Mouse (Mus musculus): Measurements from ENCODE around the gene Cdh24.

Gene Cdh24

DNA sequence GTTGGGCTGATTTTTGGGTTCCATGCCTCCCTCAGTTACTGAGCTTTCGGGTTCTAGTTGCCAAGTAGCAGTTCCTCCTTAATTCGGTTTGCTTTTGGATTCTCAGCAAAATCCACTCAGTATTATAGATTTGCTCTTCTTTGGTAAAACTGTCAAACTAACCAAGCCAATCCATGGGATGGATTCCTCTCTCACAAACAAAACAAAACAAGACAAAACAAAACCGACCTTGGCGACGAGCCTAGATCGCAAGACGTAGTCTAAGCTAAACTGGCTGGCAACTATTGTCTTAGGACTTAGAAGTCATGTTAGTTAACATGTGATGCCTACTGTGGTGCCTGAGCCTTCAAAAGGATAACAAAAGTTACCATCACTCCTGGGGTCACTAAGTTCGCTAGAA, 37.5 kb downstream of the Cdh24 start:
- no peak for DNase-seq

DNA sequence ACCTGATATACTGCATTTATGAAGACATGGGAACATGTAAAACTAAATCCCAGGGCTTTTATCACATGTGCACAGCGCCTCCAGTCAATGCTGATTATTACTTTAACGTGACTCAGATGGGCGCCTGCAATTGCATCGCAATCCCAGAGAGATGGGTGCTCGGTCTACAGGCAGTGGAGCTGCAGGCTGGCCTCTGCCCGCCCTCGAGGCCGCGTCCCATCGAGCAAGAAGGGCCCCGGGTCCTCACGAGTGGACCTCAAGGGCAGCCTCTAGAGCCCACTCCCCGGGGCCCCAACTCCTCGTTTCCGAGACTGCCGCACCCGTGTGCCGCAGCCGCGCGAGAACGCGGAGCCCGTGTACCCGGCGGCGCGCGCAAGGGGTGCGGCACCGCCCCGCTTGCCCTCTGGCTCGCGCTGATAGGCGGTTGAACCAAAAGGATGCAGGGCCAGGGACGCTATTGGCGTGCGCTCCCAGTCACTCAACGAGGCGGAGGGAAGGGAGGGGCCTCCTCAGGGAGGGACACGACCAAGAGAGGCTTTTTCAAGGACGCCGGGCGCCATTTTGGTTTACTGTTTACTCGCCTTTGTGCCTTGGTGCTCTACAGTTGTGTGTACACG, 38.0 kb downstream of the Cdh24 start:
- peak; percentile 92 to 96 for DNase-seq

DNA sequence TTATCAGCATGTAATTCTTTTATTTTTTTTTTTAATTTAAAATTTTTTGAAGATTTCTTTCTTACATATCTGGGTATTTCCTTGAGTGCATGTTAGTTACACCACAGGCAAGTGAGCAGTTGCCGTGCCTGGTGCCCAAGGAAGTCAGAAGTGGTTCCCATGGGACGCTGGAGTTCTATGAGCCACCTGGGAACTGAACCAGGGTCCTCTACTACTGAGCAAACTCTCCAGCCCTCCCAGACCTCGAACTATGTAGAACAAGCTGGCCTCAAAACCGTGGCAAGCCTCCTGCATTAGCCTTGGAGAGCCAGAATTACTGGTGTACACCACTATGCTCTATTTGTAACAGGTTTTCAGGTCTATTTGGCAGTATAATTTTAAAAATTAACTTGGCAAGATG, 38.6 kb downstream of the Cdh24 start:
- no peak for DNase-seq

DNA sequence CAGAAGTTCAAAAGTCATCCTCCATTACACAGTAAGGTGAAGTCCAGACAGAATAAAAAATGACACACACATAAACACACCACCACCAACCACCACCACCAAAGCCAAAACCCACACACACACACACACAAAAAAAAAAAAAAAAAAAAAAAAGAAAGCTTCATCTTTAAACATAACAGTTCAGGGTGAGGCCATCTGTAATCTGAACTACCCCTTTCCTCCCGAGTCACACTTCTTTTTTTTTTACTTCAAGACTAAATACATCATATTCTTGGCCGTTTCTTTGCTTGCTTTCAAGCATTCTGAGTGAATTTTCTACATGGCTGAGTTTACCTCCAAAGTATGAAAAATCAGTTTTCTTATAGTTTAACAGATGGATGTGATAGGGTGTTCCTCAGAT, 39.6 kb downstream of the Cdh24 start:
- DNase-seq: no peak

DNA sequence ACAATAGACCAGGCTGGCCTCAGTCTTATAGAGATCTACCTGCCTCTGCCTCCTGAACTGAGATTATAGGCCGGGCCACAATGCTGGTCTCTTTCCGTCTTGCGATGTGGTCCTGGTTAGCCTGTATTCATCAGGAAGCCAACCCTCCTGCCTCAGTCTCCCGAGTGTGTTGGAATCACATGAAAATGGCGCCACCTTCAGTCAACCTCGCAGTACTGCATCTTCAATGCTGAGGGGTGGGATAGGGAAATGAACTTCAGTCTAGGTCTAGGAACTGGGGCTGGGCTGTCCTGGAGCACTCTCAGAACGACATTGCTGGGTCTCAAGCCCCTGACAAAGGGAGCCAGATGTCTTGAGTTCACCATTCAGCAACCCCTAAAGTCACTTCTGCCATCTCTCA, 44.1 kb downstream of the Cdh24 start:
- no peak for DNase-seq

DNA sequence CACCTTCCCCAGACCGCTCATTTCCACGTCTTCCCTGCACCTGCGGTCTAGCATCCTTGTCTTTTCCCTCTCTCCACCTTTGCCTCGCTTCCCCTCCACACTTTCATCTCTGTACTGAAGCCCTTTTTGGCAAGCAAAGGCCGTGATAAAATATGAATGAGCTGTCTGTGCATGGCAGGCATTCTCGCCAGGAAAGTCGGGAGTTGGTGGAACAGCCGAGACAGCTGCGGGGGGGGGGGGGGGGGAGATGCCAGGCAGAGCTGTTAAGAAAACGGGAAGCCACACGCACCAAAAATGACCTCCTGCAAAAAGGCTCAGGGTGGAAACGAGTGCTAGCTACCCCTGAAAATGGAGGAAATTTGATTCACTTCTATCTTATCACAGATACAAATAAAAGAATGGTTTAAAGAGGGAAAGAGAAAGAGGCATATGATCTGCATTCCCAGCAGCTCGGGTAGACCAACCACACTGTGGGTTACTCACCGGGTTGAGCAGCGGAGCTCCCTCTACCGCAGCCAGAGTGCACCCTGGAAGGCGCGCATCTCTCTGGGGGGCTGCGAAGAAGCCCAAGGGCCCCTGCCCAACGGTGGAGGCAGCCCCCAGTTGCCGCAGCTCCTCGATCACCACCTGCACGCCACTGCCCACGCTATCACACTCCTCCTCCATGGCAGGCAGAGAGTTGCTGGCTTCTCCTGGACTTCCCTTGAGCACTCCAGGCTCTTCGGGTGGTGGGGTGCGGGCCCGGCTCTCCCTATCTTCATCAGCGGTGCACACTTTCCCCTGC, 46.3 kb downstream of the Cdh24 start:
- DNase-seq: no peak

DNA sequence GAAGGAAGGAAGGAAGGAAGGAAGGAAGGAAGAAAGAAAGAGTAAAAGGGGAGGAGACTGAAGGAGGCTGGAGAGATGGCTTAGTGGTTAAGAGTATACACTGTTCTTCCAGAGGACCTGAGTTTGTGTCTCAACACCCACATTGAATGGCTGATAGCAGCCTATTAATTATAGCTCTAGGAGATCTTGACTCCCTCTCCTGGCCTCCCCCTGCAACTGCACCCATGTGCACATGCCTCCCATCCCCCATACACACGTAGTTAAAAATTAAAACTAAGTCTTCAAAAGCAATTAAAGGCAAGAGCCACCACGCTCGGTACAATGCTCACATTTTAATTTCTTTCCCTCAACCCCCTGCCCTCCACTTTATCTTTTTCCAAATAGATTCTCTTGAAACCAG, 47.1 kb downstream of the Cdh24 start:
- no peak for DNase-seq

DNA sequence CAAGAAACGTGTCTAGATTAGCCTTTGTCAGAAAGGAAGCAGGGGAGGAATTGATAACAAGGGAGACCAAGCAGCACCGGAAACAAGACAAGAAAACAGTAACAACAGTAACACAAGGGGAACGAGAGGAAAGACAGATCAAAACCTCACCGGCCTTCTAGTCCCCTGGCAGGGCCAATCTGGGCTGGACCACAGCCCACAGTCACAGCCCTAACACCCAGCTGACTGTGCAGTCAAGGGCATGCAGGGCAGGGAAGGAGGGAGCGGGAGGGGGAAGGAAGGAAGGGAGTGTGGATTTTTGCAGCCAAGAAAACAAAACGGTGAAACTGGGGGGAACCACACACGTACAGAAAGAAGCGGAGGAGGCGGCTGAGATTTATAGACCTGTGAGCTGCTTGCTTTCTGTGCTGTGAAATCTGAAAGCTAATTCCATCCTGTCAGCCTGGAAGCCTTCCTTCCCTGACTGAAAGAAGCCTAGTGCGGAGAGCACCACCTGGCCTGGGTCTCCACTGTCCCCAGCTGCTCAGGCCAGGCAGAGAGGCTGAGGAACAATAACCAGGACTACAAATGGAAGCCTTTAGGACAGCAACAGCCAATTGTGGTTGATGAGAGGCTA, 48.7 kb downstream of the Cdh24 start:
- DNase-seq: no peak

DNA sequence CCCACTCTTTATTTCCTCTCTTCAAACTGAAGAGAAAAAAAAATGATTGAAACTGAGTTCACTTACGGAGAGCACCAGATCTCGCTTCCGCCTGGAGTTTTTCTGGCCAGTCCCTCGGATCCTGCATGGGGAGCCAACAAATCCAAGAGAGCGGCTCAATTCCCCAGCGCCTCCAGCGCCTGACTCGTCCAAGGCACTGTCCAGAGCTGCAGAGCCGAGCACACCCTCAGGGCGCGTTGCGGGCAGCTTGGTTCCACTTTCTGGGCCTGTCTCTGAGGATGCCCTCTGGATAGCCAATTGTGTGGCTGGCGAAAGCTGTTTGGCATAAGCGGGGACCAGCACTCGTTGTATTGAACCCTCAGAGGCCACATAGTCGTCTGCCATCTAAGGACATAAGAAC, 50.1 kb downstream of the Cdh24 start:
- no peak for DNase-seq

DNA sequence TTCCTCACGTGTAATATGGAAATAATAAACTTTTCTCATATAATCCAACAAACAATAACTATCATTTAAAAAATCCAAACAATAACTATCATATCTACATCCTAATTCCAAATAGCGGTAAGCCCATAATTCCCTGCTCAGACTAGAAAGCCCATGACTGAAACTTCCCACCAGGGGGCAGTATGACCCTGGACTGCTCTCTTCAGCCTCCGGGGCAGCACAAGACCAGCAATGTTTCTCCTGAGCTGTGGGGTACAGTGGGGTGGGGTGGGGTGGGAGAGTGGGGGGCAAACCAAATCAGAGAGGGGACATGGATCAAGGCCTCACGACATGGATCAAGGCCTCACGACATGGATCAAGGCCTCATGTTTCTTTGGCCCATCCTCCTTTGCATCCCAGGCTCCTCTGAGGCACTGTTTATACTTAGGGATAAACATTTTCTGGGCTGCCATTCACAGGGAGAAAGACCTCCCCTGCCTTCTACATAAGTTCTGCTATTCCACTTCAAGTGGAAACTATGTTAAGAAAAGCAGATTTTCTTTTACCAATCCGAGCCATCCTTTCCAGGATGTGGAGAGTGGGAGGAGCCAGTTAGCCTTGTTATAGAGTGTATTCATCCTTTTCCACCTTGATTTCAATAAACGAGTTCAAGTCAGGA, 57.4 kb downstream of the Cdh24 start:
- peak; percentile 44 to 47 for DNase-seq

DNA sequence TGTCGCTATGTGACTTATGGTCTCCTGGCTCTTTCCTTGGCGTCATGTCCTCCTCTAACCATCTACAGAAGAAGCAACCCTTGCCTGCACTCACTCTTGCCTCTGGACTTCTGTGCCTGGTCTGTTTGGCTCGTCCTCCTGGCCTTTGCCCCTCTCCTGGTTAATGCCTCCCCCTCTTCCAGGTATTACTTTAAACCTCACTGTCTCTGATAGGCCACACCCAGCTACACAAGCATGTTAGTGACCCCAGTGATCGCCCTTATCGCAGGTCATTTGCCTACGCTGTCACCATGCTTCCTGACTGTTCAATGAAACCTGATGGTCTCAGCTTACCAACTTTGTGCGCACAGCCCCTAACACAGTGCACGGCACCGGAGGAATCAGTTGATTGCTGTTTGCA, 58.6 kb downstream of the Cdh24 start:
- no peak for DNase-seq
